Mouse (Mus musculus): Measurements from ENCODE around the gene Urb1.

- TF ChIP-seq CTCF (IDR thresholded peaks at IDR 0.05; ENCODE audit: borderline replicate concordance, extremely low read depth, insufficient read depth, insufficient read length) (no peak), POLR2A (IDR thresholded peaks at IDR 0.05; ENCODE audit: borderline replicate concordance, extremely low read depth, insufficient read depth, insufficient read length, poor library complexity, severe bottlenecking) (no peak)
Observed at GRCm38 (mm10) chr16:90709711-90710289, 100.4 kb downstream of the Urb1 start.
